Mouse (Mus musculus): ENCODE results near the gene Prok1. TPM values are rescaled to one million over a fixed set of nuclear protein-coding genes. Genes with fewer than 3 reads are reported as not detected.
A peak's percentile ranks its signal among the peaks of the same experiment; 100 is the strongest.

Gene Prok1
- polyA plus RNA-seq, 1 experiment, result 10.8 TPM

- H3K4me1 ChIP-seq (ENCODE audit: control insufficient read depth, insufficient read depth, low read length), result peaks cover 19% of the 10 kb centered on the region
- no peaks in the 10 kb centered on the region for H3K36me3 ChIP-seq (ENCODE audit: control insufficient read depth, insufficient read depth, low read length)
- DNase-seq, result peak; percentile 93
- no peak overlapping the region for H3K4me3 ChIP-seq (ENCODE audit: insufficient read depth, low read depth, low read length)
- H3K27me3 ChIP-seq (replicated peaks; ENCODE audit: control insufficient read depth, insufficient read depth, low read length), result no peaks in the 10 kb centered on the region
- TF ChIP-seq POLR2A (IDR thresholded peaks at IDR 0.05; ENCODE audit: low read depth, low read length), result no peak
- no peak for TF ChIP-seq CTCF (conservative IDR thresholded peaks at IDR 0.05; ENCODE audit: insufficient read depth, insufficient read length, low read depth, low read length)
- H3K27ac ChIP-seq (ENCODE audit: insufficient read depth, low read depth, low read length), result peak overlapping the region; percentile 32; the same call in 1 of the 2 replicates
- 51% methylated on average over 8 of the region's 8 CpGs for WGBS
Measured at GRCm38 (mm10) chr3:107238471-107238980, 981 bp downstream of the Prok1 start.

DNA sequence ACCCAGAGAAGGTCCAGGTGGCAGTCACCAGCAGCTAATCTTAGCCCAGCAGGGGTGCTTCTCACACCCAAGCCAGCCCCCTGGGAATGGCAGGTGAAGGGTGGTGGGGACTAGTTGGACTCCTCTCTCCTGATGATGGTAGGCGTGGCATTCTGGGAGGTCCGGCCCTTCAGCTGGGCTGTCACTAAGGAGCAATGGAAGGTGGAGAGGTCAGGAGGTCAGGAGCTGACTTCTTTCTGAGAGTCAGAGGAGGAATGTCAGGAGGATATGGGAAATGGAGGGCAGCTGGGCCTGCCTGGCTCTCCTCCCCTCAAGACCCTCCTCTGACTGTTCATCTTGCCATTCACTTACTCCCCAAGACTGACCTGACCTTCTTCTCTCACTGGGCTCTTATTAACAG, 1.5 kb downstream of the Prok1 start:
- no peak overlapping the region for H3K4me3 ChIP-seq (ENCODE audit: insufficient read depth, low read depth, low read length)
- 54% methylated on average over 2 of the region's 2 CpGs for WGBS
- H3K4me1 ChIP-seq (ENCODE audit: control insufficient read depth, insufficient read depth, low read length), result peaks cover 19% of the 10 kb centered on the region
- peak overlapping the region; percentile 32; the same call in 1 of the 2 replicates for H3K27ac ChIP-seq (ENCODE audit: insufficient read depth, low read depth, low read length)
- no peaks in the 10 kb centered on the region for H3K36me3 ChIP-seq (ENCODE audit: control insufficient read depth, insufficient read depth, low read length)
- peak; percentile 74 for DNase-seq
- TF ChIP-seq POLR2A (IDR thresholded peaks at IDR 0.05; ENCODE audit: low read depth, low read length) (no peak), CTCF (conservative IDR thresholded peaks at IDR 0.05; ENCODE audit: insufficient read depth, insufficient read length, low read depth, low read length) (no peak)
- no peaks in the 10 kb centered on the region for H3K27me3 ChIP-seq (replicated peaks; ENCODE audit: control insufficient read depth, insufficient read depth, low read length)

DNA sequence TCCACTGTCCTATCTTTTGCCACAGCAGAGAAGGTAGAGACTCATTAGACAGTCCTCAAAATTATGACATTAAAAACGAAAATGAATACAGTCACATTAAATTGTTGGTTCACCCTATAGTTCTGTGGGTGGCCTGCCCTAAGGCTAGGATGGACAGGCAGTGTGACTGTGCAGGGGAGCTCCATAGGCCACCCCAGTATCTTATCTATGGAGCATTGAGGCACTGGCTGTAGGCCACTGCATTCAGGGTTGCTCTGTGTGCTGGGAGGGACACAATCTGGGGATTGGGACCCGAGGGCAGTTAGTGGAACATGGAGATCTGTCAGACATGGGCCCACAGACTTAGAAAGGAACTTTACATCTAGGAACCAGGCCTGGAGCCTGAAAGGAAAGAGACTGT, 5.6 kb downstream of the Prok1 start:
- Histone ChIP-seq H3K27ac (ENCODE audit: insufficient read depth, low read depth, low read length) (no peak overlapping the region), H3K4me3 (ENCODE audit: insufficient read depth, low read depth, low read length) (no peak overlapping the region), H3K36me3 (ENCODE audit: control insufficient read depth, insufficient read depth, low read length) (no peaks in the 10 kb centered on the region), H3K27me3 (replicated peaks; ENCODE audit: control insufficient read depth, insufficient read depth, low read length) (no peaks in the 10 kb centered on the region), H3K4me1 (ENCODE audit: control insufficient read depth, insufficient read depth, low read length) (peaks cover 16% of the 10 kb centered on the region)
- 45% methylated on average over 2 of the region's 2 CpGs for WGBS
- DNase-seq, result no peak
- TF ChIP-seq POLR2A (IDR thresholded peaks at IDR 0.05; ENCODE audit: low read depth, low read length) (no peak), CTCF (conservative IDR thresholded peaks at IDR 0.05; ENCODE audit: insufficient read depth, insufficient read length, low read depth, low read length) (no peak)

DNA sequence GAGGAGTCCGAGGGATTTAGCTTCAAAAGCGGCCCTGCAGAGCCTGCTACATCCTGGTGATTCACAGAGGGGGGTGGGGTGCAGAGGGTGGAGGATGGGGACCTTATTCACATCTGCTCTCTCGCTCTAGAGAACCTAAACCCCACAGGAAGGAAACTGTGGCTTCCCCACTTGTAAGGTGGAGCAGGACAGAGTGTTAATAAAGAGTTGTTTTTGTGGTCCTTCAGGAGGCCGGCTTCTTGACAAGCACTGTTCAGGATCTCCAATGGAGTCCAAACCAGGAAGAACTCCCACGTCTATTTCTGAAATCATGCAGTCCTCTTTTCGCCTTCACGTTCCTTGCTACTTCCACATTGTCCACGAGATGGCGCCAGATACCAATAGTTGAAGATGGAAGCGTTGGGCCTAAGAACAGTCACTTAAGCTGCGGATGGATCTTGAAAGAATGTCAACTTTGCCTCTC, 6.1 kb downstream of the Prok1 start:
- Histone ChIP-seq H3K4me3 (ENCODE audit: insufficient read depth, low read depth, low read length) (no peak overlapping the region), H3K27me3 (replicated peaks; ENCODE audit: control insufficient read depth, insufficient read depth, low read length) (no peaks in the 10 kb centered on the region), H3K4me1 (ENCODE audit: control insufficient read depth, insufficient read depth, low read length) (peaks cover 13% of the 10 kb centered on the region; the same call in 1 of the 2 replicates), H3K27ac (ENCODE audit: insufficient read depth, low read depth, low read length) (no peak overlapping the region), H3K36me3 (ENCODE audit: control insufficient read depth, insufficient read depth, low read length) (no peaks in the 10 kb centered on the region)
- WGBS, result 10% methylated on average over 11 of the region's 11 CpGs
- no peak for TF ChIP-seq POLR2A (IDR thresholded peaks at IDR 0.05; ENCODE audit: low read depth, low read length)
- peak; percentile 95 for TF ChIP-seq CTCF (conservative IDR thresholded peaks at IDR 0.05; ENCODE audit: insufficient read depth, insufficient read length, low read depth, low read length)
- DNase-seq, result peak; percentile 78

GRCm38 (mm10) chr3:107231202-107231601, 8.3 kb downstream of the Prok1 start:
- no peak for TF ChIP-seq CTCF (conservative IDR thresholded peaks at IDR 0.05; ENCODE audit: insufficient read depth, insufficient read length, low read depth, low read length)
- no peak for TF ChIP-seq POLR2A (IDR thresholded peaks at IDR 0.05; ENCODE audit: low read depth, low read length)
- Histone ChIP-seq H3K36me3 (ENCODE audit: control insufficient read depth, insufficient read depth, low read length) (no peaks in the 10 kb centered on the region), H3K4me1 (ENCODE audit: control insufficient read depth, insufficient read depth, low read length) (0 out of 2 replicates have a peak, but pooled peaks cover 5% of the 10 kb centered on the region), H3K27ac (ENCODE audit: insufficient read depth, low read depth, low read length) (no peak overlapping the region), H3K27me3 (replicated peaks; ENCODE audit: control insufficient read depth, insufficient read depth, low read length) (no peaks in the 10 kb centered on the region), H3K4me3 (ENCODE audit: insufficient read depth, low read depth, low read length) (no peak overlapping the region)
- 35% methylated on average over 4 of the region's 4 CpGs for WGBS
- DNase-seq, result no peak

DNA sequence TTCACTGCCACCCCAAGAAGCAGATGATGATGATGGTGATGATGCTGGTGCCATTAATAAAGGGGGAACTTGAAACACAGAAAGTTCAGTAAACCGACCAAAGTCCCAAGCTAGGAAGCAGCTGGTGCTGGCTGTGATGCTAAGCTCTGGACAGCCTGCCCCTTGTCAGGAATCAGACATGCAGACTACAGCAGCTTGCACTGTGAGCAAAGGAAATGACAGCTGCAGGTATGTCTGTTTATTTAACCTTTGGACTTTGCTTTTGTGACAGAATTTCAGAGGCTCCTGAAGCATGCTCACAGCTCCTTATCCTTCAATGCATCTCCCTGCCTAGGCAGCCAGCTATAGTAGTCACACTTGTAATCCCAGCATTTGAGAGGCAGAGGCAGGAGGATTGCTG, 9.0 kb downstream of the Prok1 start, which contains the start of gene A630076J17Rik:
Gene A630076J17Rik, plus strand, starts transcription at position 88 of the 400 bp plus-strand sequence.
- no peak for TF ChIP-seq POLR2A (IDR thresholded peaks at IDR 0.05; ENCODE audit: low read depth, low read length)
- no peak for TF ChIP-seq CTCF (conservative IDR thresholded peaks at IDR 0.05; ENCODE audit: insufficient read depth, insufficient read length, low read depth, low read length)
- H3K4me3 ChIP-seq (ENCODE audit: insufficient read depth, low read depth, low read length), result no peak within 1 kb of the TSS
- DNase-seq, result peak; percentile 55
- H3K27me3 ChIP-seq (replicated peaks; ENCODE audit: control insufficient read depth, insufficient read depth, low read length), result no peaks in the 10 kb centered on the region
- H3K4me1 ChIP-seq (ENCODE audit: control insufficient read depth, insufficient read depth, low read length), result 0 out of 2 replicates have a peak, but pooled peaks cover 5% of the 10 kb centered on the region
- H3K36me3 ChIP-seq (ENCODE audit: control insufficient read depth, insufficient read depth, low read length), result no peaks in the 10 kb centered on the region
- 16% methylated on average over 1 of the region's 1 CpGs for WGBS
- no peak within 1 kb of the TSS for H3K27ac ChIP-seq (ENCODE audit: insufficient read depth, low read depth, low read length)

- DNase-seq, result no peak
- Histone ChIP-seq H3K27ac (ENCODE audit: insufficient read depth, low read depth, low read length) (no peak overlapping the region), H3K4me1 (ENCODE audit: control insufficient read depth, insufficient read depth, low read length) (0 out of 2 replicates have a peak, but pooled peaks cover 5% of the 10 kb centered on the region), H3K36me3 (ENCODE audit: control insufficient read depth, insufficient read depth, low read length) (no peaks in the 10 kb centered on the region), H3K4me3 (ENCODE audit: insufficient read depth, low read depth, low read length) (no peak overlapping the region), H3K27me3 (replicated peaks; ENCODE audit: control insufficient read depth, insufficient read depth, low read length) (no peaks in the 10 kb centered on the region)
- WGBS, result 57% methylated on average over 5 of the region's 5 CpGs
- TF ChIP-seq CTCF (conservative IDR thresholded peaks at IDR 0.05; ENCODE audit: insufficient read depth, insufficient read length, low read depth, low read length), result no peak
- TF ChIP-seq POLR2A (IDR thresholded peaks at IDR 0.05; ENCODE audit: low read depth, low read length), result no peak
Measured at GRCm38 (mm10) chr3:107229822-107230221, 9.7 kb downstream of the Prok1 start.

Measured in kidney, adult 2 months (tissue).